Mouse (Mus musculus) small intestine, adult 2 months (tissue): ENCODE results near the gene Ano8. TPM values are rescaled to one million over a fixed set of nuclear protein-coding genes. Genes with fewer than 3 reads are reported as not detected.
"Not testable (repeated sequence)": the region's sequence is repeated elsewhere in the genome, so short reads cannot be mapped to it uniquely, and the experiment has no call there.

ENCODE experiments used
- H3K27ac ChIP-seq: fragments of 200-500 bp; 2 replicates; pipeline ENCODE4 v1.5.1; 2012; ENCODE audit warnings: low read depth, low read length, control low read depth, inconsistent platforms; ENCODE audit not compliant: insufficient read depth
- H3K27me3 ChIP-seq: fragments of 200-500 bp; 2 replicates; pipeline ENCODE4 v1.6.1; 2012; ENCODE audit warnings: mild to moderate bottlenecking, moderate library complexity, low read length, inconsistent platforms; ENCODE audit not compliant: control insufficient read depth, insufficient read depth
- H3K36me3 ChIP-seq: fragments of 200-500 bp; 2 replicates; pipeline ENCODE4 v1.6.1; 2012; ENCODE audit warnings: mild to moderate bottlenecking, low read length, control low read depth, inconsistent platforms; ENCODE audit not compliant: control insufficient read depth, insufficient read depth
- H3K4me1 ChIP-seq: fragments of 200-500 bp; 2 replicates; pipeline ENCODE4 v1.6.1; 2012; ENCODE audit warnings: low read length, inconsistent platforms, mixed read lengths; ENCODE audit not compliant: control insufficient read depth, insufficient read depth, insufficient read length
- H3K4me3 ChIP-seq: fragments of 200-500 bp; 2 replicates; pipeline ENCODE4 v1.5.1; 2012; ENCODE audit warnings: low read depth, mild to moderate bottlenecking, control low read depth, inconsistent platforms, low read length, moderate library complexity
- CTCF ChIP-seq: fragments of 200-500 bp; IDR thresholded peaks from 2 replicates; pipeline ENCODE4 v1.5.1; 2012; ENCODE audit warnings: low read depth, mild to moderate bottlenecking, control low read depth, inconsistent platforms, low read length, moderate library complexity, mixed read lengths; ENCODE audit not compliant: insufficient replicate concordance, insufficient read length; ENCODE audit errors: extremely low read depth
- POLR2A ChIP-seq: fragments of 200-500 bp; IDR thresholded peaks from 2 replicates; pipeline ENCODE4 v1.6.1; 2012; ENCODE audit warnings: low read depth, mild to moderate bottlenecking, control low read depth, inconsistent platforms, low read length, moderate library complexity
- WGBS: fragments of 180-500 bp; shearing (Covaris S2); methylation state at CpG from one replicate; pipeline ENCODE4 v1.1.7; 2018; 5-methylcytosine and 5-hydroxymethylcytosine counted together
- polyA plus RNA-seq: library from polyadenylated mRNA; depleted of rRNA; stranded (reverse); fragments of >200 nt; gene quantifications from 2 replicates; pipeline ENCODE4 v1.2.3, GENCODE M21; 2012; rRNA removed

Gene Ano8
- 9.0 and 19.8 TPM in 2 replicates for polyA plus RNA-seq

- WGBS: 5% methylated on average over 57 of the region's 58 CpGs
- TF ChIP-seq POLR2A (no peak; the same call in 1 of the 2 replicates), CTCF (no peak)
- H3K36me3 ChIP-seq: no peaks in the 10 kb centered on the region
- H3K4me1 ChIP-seq: peaks cover 9% of the 10 kb centered on the region
- no peak within 1 kb of the TSS for H3K27ac ChIP-seq
- peak within 1 kb of the TSS; percentile 67 for H3K4me3 ChIP-seq
- H3K27me3 ChIP-seq: no peaks in the 10 kb centered on the region
Observed at GRCm38 (mm10) chr8:71485142-71486135, at the start of gene Ano8. TSS of gene Ano8 (minus strand) at chr8:71485963.

- Histone ChIP-seq H3K4me3 (no peak overlapping the region), H3K27ac (no peak overlapping the region), H3K36me3 (no peaks in the 10 kb centered on the region), H3K4me1 (peaks cover 8% of the 10 kb centered on the region), H3K27me3 (no peaks in the 10 kb centered on the region)
- 57% methylated on average over 3 of the region's 3 CpGs for WGBS
- no peak for TF ChIP-seq POLR2A
- no peak for TF ChIP-seq CTCF
Observed at GRCm38 (mm10) chr8:71534263-71534810, 48.6 kb upstream of the Ano8 start.

GRCm38 (mm10) chr8:71530735-71531467 lies 45.1 kb upstream of the Ano8 start:
- TF ChIP-seq CTCF: peak; percentile 33; the same call in 1 of the 2 replicates
- H3K27ac ChIP-seq, H3K27me3 ChIP-seq, H3K4me1 ChIP-seq, H3K4me3 ChIP-seq, H3K36me3 ChIP-seq: not testable (repeated sequence)
- WGBS: 73% methylated on average over 8 of the region's 12 CpGs

- no peak for TF ChIP-seq POLR2A
- TF ChIP-seq CTCF: no peak
- Histone ChIP-seq H3K4me3 (no peak overlapping the region), H3K36me3 (no peaks in the 10 kb centered on the region), H3K4me1 (peaks cover 2% of the 10 kb centered on the region; the same call in 1 of the 2 replicates), H3K27ac (peak overlapping the region; percentile 20; the same call in 1 of the 2 replicates), H3K27me3 (peaks cover 20% of the 10 kb centered on the region)
- WGBS: 68% methylated on average over 11 of the region's 11 CpGs
Observed at GRCm38 (mm10) chr8:71528362-71529073, 42.8 kb upstream of the Ano8 start.

- Histone ChIP-seq H3K27ac (no peak overlapping the region), H3K27me3 (peaks cover 20% of the 10 kb centered on the region), H3K4me1 (peaks cover 2% of the 10 kb centered on the region; the same call in 1 of the 2 replicates), H3K36me3 (no peaks in the 10 kb centered on the region), H3K4me3 (no peak overlapping the region)
- WGBS: 59% methylated on average over 3 of the region's 3 CpGs
- no peak for TF ChIP-seq CTCF
- no peak for TF ChIP-seq POLR2A
Observed at GRCm38 (mm10) chr8:71527162-71527870, 41.6 kb upstream of the Ano8 start.

- WGBS: 36% methylated on average over 6 of the region's 6 CpGs
Observed at GRCm38 (mm10) chr8:71526272-71526671, 40.5 kb upstream of the Ano8 start.

More at GRCm38 (mm10) chr8:71526272-71526671, 40.5 kb upstream of the Ano8 start:
- no peak overlapping the region for H3K4me3 ChIP-seq
- peaks cover 20% of the 10 kb centered on the region for H3K27me3 ChIP-seq
- no peaks in the 10 kb centered on the region for H3K36me3 ChIP-seq
- no peak for TF ChIP-seq POLR2A
- no peak for TF ChIP-seq CTCF
- peaks cover 2% of the 10 kb centered on the region; the same call in 1 of the 2 replicates for H3K4me1 ChIP-seq
- H3K27ac ChIP-seq: no peak overlapping the region
